Mouse (Mus musculus): Measurements from ENCODE around the gene Zfpl1.

GRCm38 (mm10) chr19:6126789-6127580 lies 42.2 kb upstream of the Zfpl1 start:
- no peak for TF ChIP-seq CTCF (IDR thresholded peaks at IDR 0.05; ENCODE audit: low read depth)
- TF ChIP-seq EP300 (IDR thresholded peaks at IDR 0.05; ENCODE audit: low read depth) = no peak
